Mouse (Mus musculus) forebrain, postnatal 0 days (tissue): ENCODE data around the gene Pak1. TPM values are rescaled to one million over a fixed set of nuclear protein-coding genes. Genes with fewer than 3 reads are reported as not detected.

Experiments used
- ATAC-seq: fragments of 200-750 bp; cut with Nextera tagmentation; 2 replicates; pipeline ENCODE4 v1.8.0; 2017; ENCODE audit warnings: mild to moderate bottlenecking, moderate library complexity
- DNase-seq: peaks from one replicate; pipeline ENCODE4 v3.0.0-alpha.2; 2015
- H3K27ac ChIP-seq: fragments of 300-500 bp; sonication (generic); 2 replicates; pipeline ENCODE4 v1.5.1; 2014; ENCODE audit warnings: low read depth, mild to moderate bottlenecking, antibody characterized with exemption, low read length, moderate library complexity, mixed read lengths
- H3K27me3 ChIP-seq: fragments of 300-500 bp; sonication (generic); 2 replicates; pipeline ENCODE4 v1.6.1; 2014; ENCODE audit warnings: mild to moderate bottlenecking, low read length, mixed read lengths; ENCODE audit not compliant: insufficient read depth
- H3K36me3 ChIP-seq: fragments of 300-500 bp; sonication (generic); 2 replicates; pipeline ENCODE4 v1.6.1; 2014; ENCODE audit warnings: mild to moderate bottlenecking, moderate library complexity; ENCODE audit not compliant: insufficient read depth
- H3K4me1 ChIP-seq: fragments of 300-500 bp; sonication (generic); 2 replicates; pipeline ENCODE4 v1.6.1; 2014; ENCODE audit warnings: antibody characterized with exemption; ENCODE audit not compliant: insufficient read depth
- H3K4me2 ChIP-seq: fragments of 300-500 bp; sonication (generic); 2 replicates; pipeline ENCODE4 v1.6.1; 2014; ENCODE audit warnings: low read depth, mild to moderate bottlenecking, moderate library complexity
- H3K4me3 ChIP-seq: fragments of 300-500 bp; sonication (generic); 2 replicates; pipeline ENCODE4 v1.5.1; 2014; ENCODE audit warnings: low read depth, low read length, mixed read lengths
- H3K9ac ChIP-seq: fragments of 300-500 bp; sonication (generic); 2 replicates; pipeline ENCODE4 v1.6.1; 2014; ENCODE audit warnings: mild to moderate bottlenecking
- H3K9me3 ChIP-seq: fragments of 300-500 bp; sonication (generic); 2 replicates; pipeline ENCODE4 v1.6.1; 2016; ENCODE audit warnings: low read length
- CTCF ChIP-seq: sonication (generic); IDR thresholded peaks from 2 replicates; pipeline ENCODE4 v1.5.1; 2016; ENCODE audit warnings: antibody characterized with exemption, control low read depth, low read depth
- WGBS: fragments of 180-500 bp; shearing (Covaris S2); extraction: QIAGEN DNeasy Blood & Tissue Kit; methylation state at CpG from one replicate; pipeline ENCODE4 v1.1.7; 2014; 5-methylcytosine and 5-hydroxymethylcytosine counted together
- polyA plus RNA-seq: library from polyadenylated mRNA; unstranded; fragments of >200 nt; fragmentation: Nextera tagmentation; extraction: Ambion mirVana; gene quantifications from 2 replicates; pipeline ENCODE4 v1.2.1, GENCODE M21; 2015
- total RNA-seq: library from RNA; depleted of rRNA; stranded (reverse); fragments of >200 nt; gene quantifications from 2 replicates; pipeline ENCODE4 v1.2.3, GENCODE M21; 2014

Pak1 gene
- total and polyA plus RNA-seq, 2 experiments from 2014 or later = 135 to 186 TPM

- H3K27me3 ChIP-seq = no peaks in the 10 kb centered on the region
- WGBS = 86% methylated on average over 1 of the region's 1 CpGs
- H3K9me3 ChIP-seq = no peaks in the 10 kb centered on the region
- H3K36me3 ChIP-seq = no peaks in the 10 kb centered on the region
- no peak for TF ChIP-seq CTCF
- ATAC-seq (no peak), DNase-seq (no peak)
- no peaks in the 10 kb centered on the region for H3K4me1 ChIP-seq
- H3K9ac ChIP-seq = no peak overlapping the region
- no peak overlapping the region for H3K27ac ChIP-seq
- H3K4me3 ChIP-seq = no peak overlapping the region
- no peak overlapping the region for H3K4me2 ChIP-seq
These were observed 8.1 kb upstream of the Pak1 start for GRCm38 (mm10) chr7:97780222-97780621.

- H3K4me1 ChIP-seq = no peaks in the 10 kb centered on the region
- no peak for TF ChIP-seq CTCF
These were observed 7.5 kb upstream of the Pak1 start for GRCm38 (mm10) chr7:97780815-97781214.

GRCm38 (mm10) chr7:97781496-97781895 is 6.8 kb upstream of the Pak1 start:
- Histone ChIP-seq H3K9me3 (no peaks in the 10 kb centered on the region), H3K36me3 (no peaks in the 10 kb centered on the region), H3K4me2 (no peak overlapping the region), H3K27me3 (no peaks in the 10 kb centered on the region), H3K27ac (no peak overlapping the region), H3K9ac (no peak overlapping the region), H3K4me1 (no peaks in the 10 kb centered on the region), H3K4me3 (no peak overlapping the region)
- DNase-seq = no peak
- no peak for TF ChIP-seq CTCF
- ATAC-seq = no peak
- 72% methylated on average over 8 of the region's 8 CpGs for WGBS

More at GRCm38 (mm10) chr7:97780815-97781214, 7.5 kb upstream of the Pak1 start:
- H3K36me3 ChIP-seq = no peaks in the 10 kb centered on the region
- H3K9me3 ChIP-seq = no peaks in the 10 kb centered on the region
- DNase-seq (no peak), ATAC-seq (no peak)
- H3K4me2 ChIP-seq = no peak overlapping the region
- H3K27me3 ChIP-seq = no peaks in the 10 kb centered on the region
- no peak overlapping the region for H3K4me3 ChIP-seq
- no peak overlapping the region for H3K27ac ChIP-seq
- WGBS = 87% methylated on average over 1 of the region's 1 CpGs
- H3K9ac ChIP-seq = no peak overlapping the region

DNA sequence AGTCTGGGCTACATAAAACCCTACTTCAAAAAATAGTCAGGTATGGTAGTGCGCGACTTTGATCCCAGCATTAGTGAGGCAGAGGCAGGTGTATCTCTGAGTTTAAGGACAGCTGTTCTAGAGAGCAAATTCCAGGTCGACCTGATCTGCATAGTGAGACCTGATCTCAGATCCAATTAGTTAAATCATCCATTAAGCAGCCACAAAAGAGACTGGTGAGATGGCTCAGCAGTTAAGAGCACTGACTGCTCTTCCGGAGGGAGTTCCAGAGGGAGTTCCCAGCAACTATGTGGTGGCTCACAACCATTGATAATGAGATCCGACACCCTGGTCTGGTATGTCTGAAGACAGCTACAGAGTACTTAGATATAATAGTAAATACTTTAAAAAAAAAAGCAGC is 4.8 kb upstream of the Pak1 start:
- no peaks in the 10 kb centered on the region for H3K4me1 ChIP-seq
- TF ChIP-seq CTCF = no peak
- ATAC-seq (no peak), DNase-seq (no peak)
- 46% methylated on average over 5 of the region's 5 CpGs for WGBS
- no peaks in the 10 kb centered on the region for H3K36me3 ChIP-seq
- H3K9ac ChIP-seq = no peak overlapping the region
- H3K4me3 ChIP-seq = no peak overlapping the region
- no peak overlapping the region for H3K4me2 ChIP-seq
- H3K9me3 ChIP-seq = no peaks in the 10 kb centered on the region
- H3K27me3 ChIP-seq = no peaks in the 10 kb centered on the region
- H3K27ac ChIP-seq = no peak overlapping the region

- WGBS = 2% methylated on average over 78 of the region's 84 CpGs
- DNase-seq (peak; percentile 68), ATAC-seq (peak; percentile 89)
- no peaks in the 10 kb centered on the region for H3K27me3 ChIP-seq
- peak overlapping the region; percentile 90 for H3K9ac ChIP-seq
- no peak for TF ChIP-seq CTCF
- H3K27ac ChIP-seq = peak overlapping the region; percentile 23; the same call in 1 of the 2 replicates
- H3K36me3 ChIP-seq = no peaks in the 10 kb centered on the region
- peak overlapping the region; percentile 88 for H3K4me2 ChIP-seq
- no peaks in the 10 kb centered on the region for H3K9me3 ChIP-seq
- H3K4me3 ChIP-seq = peak overlapping the region; percentile 84
- peaks cover 6% of the 10 kb centered on the region; the same call in 1 of the 2 replicates for H3K4me1 ChIP-seq
These were observed 535 bp downstream of the Pak1 start for GRCm38 (mm10) chr7:97788669-97789483.

DNA sequence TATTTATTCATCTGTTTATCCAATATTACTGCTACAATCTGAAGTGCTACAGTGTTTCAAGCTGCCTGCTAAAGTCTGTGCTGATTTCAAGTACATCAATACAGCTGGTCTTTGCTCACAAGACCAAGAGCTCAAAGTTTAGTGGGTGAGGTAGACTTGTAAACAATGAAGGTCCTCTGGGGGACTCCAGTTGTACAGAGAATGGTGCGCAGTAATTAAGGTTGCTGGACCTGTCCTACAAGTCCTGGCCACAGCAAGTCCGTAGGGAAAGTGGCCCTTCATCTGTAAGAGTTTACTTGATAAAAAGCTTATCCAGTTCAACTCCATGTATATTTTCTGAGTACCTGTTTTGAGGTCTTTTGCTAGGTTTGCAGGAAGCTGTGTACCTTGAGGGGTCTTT is 1.9 kb downstream of the Pak1 start:
- no peaks in the 10 kb centered on the region for H3K9me3 ChIP-seq
- WGBS = 49% methylated on average over 2 of the region's 2 CpGs
- H3K4me3 ChIP-seq = no peak overlapping the region
- H3K36me3 ChIP-seq = no peaks in the 10 kb centered on the region
- TF ChIP-seq CTCF = no peak
- no peak overlapping the region for H3K4me2 ChIP-seq
- H3K27ac ChIP-seq = no peak overlapping the region
- no peak overlapping the region for H3K9ac ChIP-seq
- DNase-seq = no peak
- ATAC-seq = no peak
- peaks cover 6% of the 10 kb centered on the region; the same call in 1 of the 2 replicates for H3K4me1 ChIP-seq
- H3K27me3 ChIP-seq = no peaks in the 10 kb centered on the region

DNA sequence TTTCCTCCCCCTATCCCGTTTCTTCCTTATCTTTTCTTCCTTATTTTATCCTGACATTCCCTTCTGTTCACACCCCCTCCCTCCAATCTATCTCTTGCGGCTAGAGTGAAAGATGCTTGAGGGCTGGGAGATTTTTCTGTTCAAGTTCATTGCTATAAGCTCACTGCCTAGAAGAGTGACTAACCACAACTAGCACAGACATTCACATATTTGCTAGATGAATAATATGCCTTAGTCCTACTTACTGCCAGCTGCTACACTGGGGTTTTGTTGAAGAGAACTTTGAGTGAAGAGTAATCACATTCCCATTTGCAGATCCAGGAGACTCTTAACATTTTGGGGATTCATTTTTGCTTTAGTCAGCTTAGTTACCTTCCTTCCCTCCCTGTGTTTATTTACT is 4.0 kb downstream of the Pak1 start:
- Histone ChIP-seq H3K36me3 (no peaks in the 10 kb centered on the region), H3K4me3 (no peak overlapping the region), H3K4me2 (no peak overlapping the region), H3K27ac (no peak overlapping the region), H3K27me3 (no peaks in the 10 kb centered on the region), H3K9me3 (no peaks in the 10 kb centered on the region), H3K9ac (no peak overlapping the region), H3K4me1 (peaks cover 6% of the 10 kb centered on the region; the same call in 1 of the 2 replicates)
- no peak for ATAC-seq
- TF ChIP-seq CTCF = no peak
- no peak for DNase-seq
- WGBS = 53% methylated on average over 2 of the region's 2 CpGs
